Mouse (Mus musculus) thymus, adult 2 months (tissue): ENCODE measurements around the gene Fancg.

Experiments
- CTCF ChIP-seq: fragments of 200-500 bp; IDR thresholded peaks from 2 replicates; pipeline ENCODE4 v1.5.1; 2012; ENCODE audit warnings: mild to moderate bottlenecking, control low read depth, low read length, moderate library complexity, borderline replicate concordance; ENCODE audit not compliant: control insufficient read depth, poor library complexity, insufficient read depth; ENCODE audit errors: extremely low read depth
- POLR2A ChIP-seq: fragments of 200-500 bp; IDR thresholded peaks from 2 replicates; pipeline ENCODE4 v1.6.1; 2012; ENCODE audit warnings: mild to moderate bottlenecking, low read length, control low read depth, moderate library complexity; ENCODE audit not compliant: control insufficient read depth, poor library complexity, insufficient read depth; ENCODE audit errors: extremely low read depth

DNA sequence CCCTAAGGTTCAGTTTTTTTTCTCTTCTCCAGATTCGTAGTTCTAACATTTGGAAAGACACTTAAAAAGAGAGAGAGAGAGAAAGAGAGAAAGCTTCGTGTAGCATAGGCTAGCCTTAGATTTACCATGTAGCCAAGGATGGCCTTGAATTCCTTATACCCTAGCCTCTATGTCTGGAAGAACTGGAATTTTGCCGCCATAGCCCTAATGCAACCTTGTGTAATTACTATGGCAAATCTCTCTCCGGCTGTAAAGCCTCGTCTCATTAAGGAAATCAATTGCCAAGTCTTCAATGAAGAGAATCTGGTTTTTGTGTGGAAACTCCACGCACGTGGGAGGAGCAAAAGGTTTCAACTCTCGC lies 48.1 kb upstream of the Fancg start:
- no peak for TF ChIP-seq CTCF
- no peak for TF ChIP-seq POLR2A
